Mouse (Mus musculus): ENCODE data around the gene Npcd. TPM values are rescaled to one million over a fixed set of nuclear protein-coding genes. Genes with fewer than 3 reads are reported as not detected.
A peak's percentile ranks its signal among the peaks of the same experiment; 100 is the strongest.

Gene Npcd
- polyA plus RNA-seq, 1 experiment, result not detected

GRCm38 (mm10) chr15:79810997-79811396 is 23.0 kb downstream of the Npcd start:
- no peak for TF ChIP-seq CTCF (IDR thresholded peaks at IDR 0.05; ENCODE audit: control insufficient read depth, insufficient read depth, low read length)
- no peak for TF ChIP-seq POLR2A (IDR thresholded peaks at IDR 0.05; ENCODE audit: borderline replicate concordance, control insufficient read depth, low read depth, low read length)
- 60% methylated on average over 4 of the region's 4 CpGs for WGBS
- no peak overlapping the region for H3K4me3 ChIP-seq (replicated peaks; ENCODE audit: control insufficient read depth, low read depth, low read length)

GRCm38 (mm10) chr15:79810061-79810460 is 24.0 kb downstream of the Npcd start:
- no peak for TF ChIP-seq POLR2A (IDR thresholded peaks at IDR 0.05; ENCODE audit: borderline replicate concordance, control insufficient read depth, low read depth, low read length)
- no peak for TF ChIP-seq CTCF (IDR thresholded peaks at IDR 0.05; ENCODE audit: control insufficient read depth, insufficient read depth, low read length)
- Histone ChIP-seq H3K4me3 (replicated peaks; ENCODE audit: control insufficient read depth, low read depth, low read length) (no peak overlapping the region), H3K27ac (ENCODE audit: control insufficient read depth, insufficient read depth, low read depth, low read length, poor library complexity) (no peak overlapping the region), H3K4me1 (ENCODE audit: control insufficient read depth, insufficient read depth, low read length) (no peaks in the 10 kb centered on the region)
- WGBS, result 46% methylated on average over 3 of the region's 3 CpGs

More at GRCm38 (mm10) chr15:79810997-79811396, 23.0 kb downstream of the Npcd start:
- Histone ChIP-seq H3K27ac (ENCODE audit: control insufficient read depth, insufficient read depth, low read depth, low read length, poor library complexity) (no peak overlapping the region), H3K4me1 (ENCODE audit: control insufficient read depth, insufficient read depth, low read length) (no peaks in the 10 kb centered on the region)

DNA sequence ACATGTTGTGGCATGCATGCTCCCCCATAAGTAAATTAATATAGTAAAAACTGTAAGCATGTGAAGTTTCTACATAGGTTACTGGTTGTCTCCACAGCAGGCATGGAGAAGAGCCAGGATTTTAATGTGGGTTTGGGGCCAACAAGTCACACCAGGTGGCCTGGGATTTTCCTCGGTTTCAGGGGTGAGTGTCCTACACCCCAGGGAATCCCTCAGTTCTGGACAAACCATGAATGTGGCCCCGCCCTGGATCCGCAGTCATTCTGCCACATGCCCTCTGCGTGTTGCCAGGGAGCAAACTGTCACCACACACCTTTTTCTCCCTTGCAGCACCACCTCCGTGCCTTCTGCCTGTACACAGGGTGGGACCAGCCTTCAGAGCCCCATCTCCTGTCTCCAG is 25.4 kb downstream of the Npcd start:
- H3K4me1 ChIP-seq (ENCODE audit: control insufficient read depth, insufficient read depth, low read length), result no peaks in the 10 kb centered on the region
- H3K27ac ChIP-seq (ENCODE audit: control insufficient read depth, insufficient read depth, low read depth, low read length, poor library complexity), result no peak overlapping the region
- no peak overlapping the region for H3K4me3 ChIP-seq (replicated peaks; ENCODE audit: control insufficient read depth, low read depth, low read length)
- TF ChIP-seq POLR2A (IDR thresholded peaks at IDR 0.05; ENCODE audit: borderline replicate concordance, control insufficient read depth, low read depth, low read length) (no peak), CTCF (IDR thresholded peaks at IDR 0.05; ENCODE audit: control insufficient read depth, insufficient read depth, low read length) (no peak)
- WGBS, result 67% methylated on average over 5 of the region's 5 CpGs

DNA sequence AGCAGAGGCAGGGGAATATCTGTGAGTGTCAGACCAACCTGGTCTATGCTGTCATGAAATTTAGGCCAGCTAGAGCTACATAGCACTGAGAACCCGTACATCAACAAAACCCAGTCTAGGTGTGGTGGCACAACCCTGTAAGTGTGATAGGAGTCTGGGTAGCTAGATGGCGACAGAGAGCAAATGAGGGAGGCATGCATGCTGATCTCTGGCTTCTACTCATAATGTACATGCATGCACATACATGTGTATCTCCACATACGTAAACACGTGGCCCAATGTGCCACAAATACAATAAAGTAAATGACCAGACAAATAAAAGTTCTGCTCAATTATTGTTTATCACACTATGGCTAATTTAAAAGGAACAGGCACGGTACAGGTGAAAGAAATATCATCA is 25.9 kb downstream of the Npcd start:
- H3K4me3 ChIP-seq (replicated peaks; ENCODE audit: control insufficient read depth, low read depth, low read length), result no peak overlapping the region
- no peak for TF ChIP-seq POLR2A (IDR thresholded peaks at IDR 0.05; ENCODE audit: borderline replicate concordance, control insufficient read depth, low read depth, low read length)
- peak; percentile 73 for TF ChIP-seq CTCF (IDR thresholded peaks at IDR 0.05; ENCODE audit: control insufficient read depth, insufficient read depth, low read length)
- no peaks in the 10 kb centered on the region for H3K4me1 ChIP-seq (ENCODE audit: control insufficient read depth, insufficient read depth, low read length)
- 23% methylated on average over 5 of the region's 5 CpGs for WGBS
- H3K27ac ChIP-seq (ENCODE audit: control insufficient read depth, insufficient read depth, low read depth, low read length, poor library complexity), result no peak overlapping the region

DNA sequence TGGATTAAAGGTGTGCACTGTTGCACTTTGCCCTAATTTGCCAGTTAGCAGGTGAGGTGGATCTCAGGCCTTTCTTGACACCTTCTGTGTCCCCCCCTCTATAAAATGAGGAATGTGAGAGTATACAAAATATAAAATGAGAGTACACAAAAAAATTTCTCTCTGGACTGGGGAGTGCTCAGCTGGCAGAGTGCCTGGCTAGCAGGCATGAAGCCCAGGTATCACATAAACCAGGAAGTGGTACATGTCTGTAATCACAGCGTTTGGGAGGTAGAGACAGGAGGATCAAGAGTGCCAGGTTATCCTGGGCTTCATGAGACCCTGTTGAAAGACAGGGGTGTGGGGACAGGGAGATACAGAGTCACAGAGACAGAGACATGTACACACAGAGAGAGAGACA is 27.0 kb downstream of the Npcd start:
- Histone ChIP-seq H3K4me3 (replicated peaks; ENCODE audit: control insufficient read depth, low read depth, low read length) (no peak overlapping the region), H3K4me1 (ENCODE audit: control insufficient read depth, insufficient read depth, low read length) (no peaks in the 10 kb centered on the region), H3K27ac (ENCODE audit: control insufficient read depth, insufficient read depth, low read depth, low read length, poor library complexity) (no peak overlapping the region)
- TF ChIP-seq POLR2A (IDR thresholded peaks at IDR 0.05; ENCODE audit: borderline replicate concordance, control insufficient read depth, low read depth, low read length) (no peak), CTCF (IDR thresholded peaks at IDR 0.05; ENCODE audit: control insufficient read depth, insufficient read depth, low read length) (no peak)
- 24% methylated on average over 1 of the region's 1 CpGs for WGBS

DNA sequence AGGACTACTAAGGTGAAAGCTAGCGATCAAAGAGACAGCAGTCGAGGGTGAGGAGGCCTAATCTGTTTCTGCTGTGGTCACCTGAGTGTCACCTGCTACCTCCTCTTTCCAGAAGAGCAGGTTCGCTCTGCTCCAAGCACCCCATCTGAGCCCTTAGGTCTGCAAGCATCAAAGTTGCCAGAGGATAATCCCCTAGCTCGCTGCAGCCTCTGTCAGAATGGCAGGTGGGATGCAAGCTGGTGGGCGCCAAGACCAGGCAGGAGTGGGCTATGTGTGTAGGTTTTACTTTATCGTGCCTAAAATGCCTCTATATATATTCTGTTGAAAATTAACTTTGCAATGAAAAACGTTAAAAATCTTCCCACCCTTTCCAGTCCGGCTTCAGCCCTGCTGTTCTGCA is 28.8 kb downstream of the Npcd start:
- WGBS, result 44% methylated on average over 8 of the region's 8 CpGs
- no peak overlapping the region for H3K4me3 ChIP-seq (replicated peaks; ENCODE audit: control insufficient read depth, low read depth, low read length)
- TF ChIP-seq POLR2A (IDR thresholded peaks at IDR 0.05; ENCODE audit: borderline replicate concordance, control insufficient read depth, low read depth, low read length) (no peak), CTCF (IDR thresholded peaks at IDR 0.05; ENCODE audit: control insufficient read depth, insufficient read depth, low read length) (no peak)

GRCm38 (mm10) chr15:79804352-79805071 is 29.5 kb downstream of the Npcd start, which contains the start of gene Nptxr:
Gene Nptxr, minus strand, starts transcription at chr15:79804766.
- Histone ChIP-seq H3K4me3 (replicated peaks; ENCODE audit: control insufficient read depth, low read depth, low read length) (no peak within 1 kb of the TSS), H3K4me1 (ENCODE audit: control insufficient read depth, insufficient read depth, low read length) (no peaks in the 10 kb centered on the region), H3K27ac (ENCODE audit: control insufficient read depth, insufficient read depth, low read depth, low read length, poor library complexity) (no peak within 1 kb of the TSS; the same call in 1 of the 2 replicates)
- WGBS, result under 1% methylated on average over 88 of the region's 91 CpGs
- TF ChIP-seq CTCF (IDR thresholded peaks at IDR 0.05; ENCODE audit: control insufficient read depth, insufficient read depth, low read length) (0 out of 2 replicates have a peak, but pooled peaks have one; percentile 2), POLR2A (IDR thresholded peaks at IDR 0.05; ENCODE audit: borderline replicate concordance, control insufficient read depth, low read depth, low read length) (no peak)

More for the DNA sequence above, 28.8 kb downstream of the Npcd start:
- no peaks in the 10 kb centered on the region for H3K4me1 ChIP-seq (ENCODE audit: control insufficient read depth, insufficient read depth, low read length)
- no peak overlapping the region for H3K27ac ChIP-seq (ENCODE audit: control insufficient read depth, insufficient read depth, low read depth, low read length, poor library complexity)

- WGBS, result 7% methylated on average over 81 of the region's 81 CpGs
Measured at GRCm38 (mm10) chr15:79803533-79804351, 30.3 kb downstream of the Npcd start.

More at GRCm38 (mm10) chr15:79803533-79804351, 30.3 kb downstream of the Npcd start:
- no peak overlapping the region for H3K4me3 ChIP-seq (replicated peaks; ENCODE audit: control insufficient read depth, low read depth, low read length)
- no peak overlapping the region; the same call in 1 of the 2 replicates for H3K27ac ChIP-seq (ENCODE audit: control insufficient read depth, insufficient read depth, low read depth, low read length, poor library complexity)
- TF ChIP-seq CTCF (IDR thresholded peaks at IDR 0.05; ENCODE audit: control insufficient read depth, insufficient read depth, low read length) (no peak), POLR2A (IDR thresholded peaks at IDR 0.05; ENCODE audit: borderline replicate concordance, control insufficient read depth, low read depth, low read length) (no peak)
- no peaks in the 10 kb centered on the region for H3K4me1 ChIP-seq (ENCODE audit: control insufficient read depth, insufficient read depth, low read length)

Data from bone marrow, adult 2 months (tissue).